Mouse (Mus musculus) urinary bladder, adult 18-20 months (tissue): ENCODE measurements at regions not wholly inside any gene's neighbourhood (a gene's known extent, or its start where the extent isn't known, plus 50 kb on each side); places are given as distances from the start of the nearest gene placed in this dataset.

Experiments used
- DNase-seq, 2 experiments: peaks; one replicate each; pipeline ENCODE4 v3.0.0; 2022; ENCODE audit warnings: low spot score in 2 of 2, mixed read lengths in 2 of 2

- DNase-seq, result no peak
Measured at GRCm38 (mm10) chr13:92911660-92912284, 67.2 kb downstream of the Mtx3 start.

- no peak for DNase-seq
Measured at GRCm38 (mm10) chr13:92912661-92913060, 68.1 kb downstream of the Mtx3 start.

GRCm38 (mm10) chr13:92914631-92915030 is 70.1 kb downstream of the Mtx3 start:
- DNase-seq, result no peak

- DNase-seq, result no peak
Measured at GRCm38 (mm10) chr13:92915221-92915839, 70.8 kb downstream of the Mtx3 start.

- no peak for DNase-seq
Measured at GRCm38 (mm10) chr13:92915948-92916710, 71.6 kb downstream of the Mtx3 start.

GRCm38 (mm10) chr13:92919882-92920281 is 75.3 kb downstream of the Mtx3 start:
- no peak for DNase-seq

- no peak for DNase-seq
Measured at GRCm38 (mm10) chr13:92921936-92922335, 77.4 kb downstream of the Mtx3 start.

GRCm38 (mm10) chr13:92923496-92923895 is 78.9 kb downstream of the Mtx3 start:
- DNase-seq, result no peak

GRCm38 (mm10) chr13:92924021-92924420 is 79.5 kb downstream of the Mtx3 start:
- no peak for DNase-seq

- no peak for DNase-seq
Measured at GRCm38 (mm10) chr13:92925196-92925595, 80.6 kb downstream of the Mtx3 start.

GRCm38 (mm10) chr13:92928551-92928950 is 84.0 kb downstream of the Mtx3 start:
- no peak for DNase-seq

GRCm38 (mm10) chr13:92931696-92932095 is 87.1 kb downstream of the Mtx3 start:
- DNase-seq, result no peak

- no peak for DNase-seq
Measured at GRCm38 (mm10) chr13:92939032-92939431, 94.5 kb downstream of the Mtx3 start.

GRCm38 (mm10) chr13:92940610-92941009 is 96.0 kb downstream of the Mtx3 start:
- no peak for DNase-seq

- no peak for DNase-seq
Measured at GRCm38 (mm10) chr13:92948560-92948959, 104.0 kb downstream of the Mtx3 start.

GRCm38 (mm10) chr13:92960031-92960430 is 115.5 kb downstream of the Mtx3 start:
- DNase-seq, result no peak

- DNase-seq, result no peak
Measured at GRCm38 (mm10) chr13:92962625-92963024, 118.1 kb downstream of the Mtx3 start.

- DNase-seq, result no peak
Measured at GRCm38 (mm10) chr13:92963351-92963895, 118.9 kb downstream of the Mtx3 start.

- no peak for DNase-seq
Measured at GRCm38 (mm10) chr13:92964213-92964743, 119.7 kb downstream of the Mtx3 start.

GRCm38 (mm10) chr13:92967025-92967610 is 122.6 kb downstream of the Mtx3 start:
- no peak for DNase-seq

GRCm38 (mm10) chr13:92969579-92969978 is 125.0 kb downstream of the Mtx3 start:
- no peak for DNase-seq

GRCm38 (mm10) chr13:92972891-92973290 is 128.3 kb downstream of the Mtx3 start:
- DNase-seq, result no peak
